Mouse (Mus musculus): ENCODE measurements around the gene Ric8b. TPM values are rescaled to one million over a fixed set of nuclear protein-coding genes. Genes with fewer than 3 reads are reported as not detected.
A peak's percentile ranks its signal among the peaks of the same experiment; 100 is the strongest.

The Ric8b gene
- total RNA-seq, 1 experiment from 2014 or later, result 33.1 TPM

DNA sequence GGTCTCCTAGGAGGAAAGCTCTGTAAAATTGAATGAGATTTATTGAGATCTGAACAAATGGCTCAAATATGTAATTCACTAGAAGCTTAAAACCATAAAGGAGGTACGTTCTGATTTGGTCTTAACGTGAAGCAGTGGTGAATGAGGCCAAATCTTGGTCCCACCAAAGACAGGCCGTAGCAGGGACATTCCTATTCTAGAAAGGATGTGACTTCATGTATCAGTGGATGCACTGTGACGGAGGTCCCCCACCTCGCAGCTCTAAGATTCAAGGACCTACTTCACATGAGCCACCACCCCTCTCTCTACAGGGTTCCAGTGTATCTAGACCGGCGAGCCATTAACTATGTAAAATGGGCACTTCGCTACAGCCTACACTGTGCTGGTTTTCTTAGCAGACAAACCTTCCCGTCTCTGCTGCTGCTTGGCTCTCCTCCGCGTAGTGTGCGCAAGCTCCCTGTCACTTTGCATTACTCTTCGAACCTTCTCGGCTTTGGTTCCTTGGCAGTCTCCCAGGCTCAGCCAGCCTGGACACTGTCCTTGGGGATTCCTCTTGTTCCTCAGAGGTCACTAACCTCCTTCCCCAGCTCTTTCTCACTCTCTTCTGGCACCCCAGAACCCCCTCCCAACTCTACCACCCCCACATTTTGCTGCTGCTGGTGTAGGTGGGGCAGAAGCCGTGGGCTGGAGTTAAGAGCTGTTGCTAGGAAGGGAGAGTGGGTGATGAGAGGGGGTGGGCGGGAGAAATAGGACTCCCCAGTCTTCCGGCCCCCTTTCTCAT lies 8.2 kb upstream of the Ric8b start:
- peak; percentile 73 for DNase-seq

DNA sequence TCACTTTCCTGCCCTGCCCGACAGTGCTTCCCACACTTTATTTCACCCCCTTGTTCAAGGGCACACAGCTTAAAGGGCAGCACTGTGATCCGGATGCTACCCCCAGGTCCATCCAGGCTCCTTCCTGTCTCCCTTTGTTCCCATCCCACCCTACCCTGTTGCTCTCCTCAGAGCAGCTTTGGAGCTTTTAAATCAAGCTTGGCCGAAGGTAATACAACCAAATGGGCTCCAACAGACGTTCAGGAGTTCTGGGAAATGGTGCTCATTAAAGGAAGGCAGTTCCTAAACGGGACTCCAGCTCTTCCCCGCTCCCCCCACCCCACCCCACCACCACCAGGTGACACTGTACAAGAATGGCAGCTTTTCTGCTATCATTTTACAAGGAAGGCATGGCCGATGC lies 7.2 kb upstream of the Ric8b start:
- DNase-seq, result no peak

DNA sequence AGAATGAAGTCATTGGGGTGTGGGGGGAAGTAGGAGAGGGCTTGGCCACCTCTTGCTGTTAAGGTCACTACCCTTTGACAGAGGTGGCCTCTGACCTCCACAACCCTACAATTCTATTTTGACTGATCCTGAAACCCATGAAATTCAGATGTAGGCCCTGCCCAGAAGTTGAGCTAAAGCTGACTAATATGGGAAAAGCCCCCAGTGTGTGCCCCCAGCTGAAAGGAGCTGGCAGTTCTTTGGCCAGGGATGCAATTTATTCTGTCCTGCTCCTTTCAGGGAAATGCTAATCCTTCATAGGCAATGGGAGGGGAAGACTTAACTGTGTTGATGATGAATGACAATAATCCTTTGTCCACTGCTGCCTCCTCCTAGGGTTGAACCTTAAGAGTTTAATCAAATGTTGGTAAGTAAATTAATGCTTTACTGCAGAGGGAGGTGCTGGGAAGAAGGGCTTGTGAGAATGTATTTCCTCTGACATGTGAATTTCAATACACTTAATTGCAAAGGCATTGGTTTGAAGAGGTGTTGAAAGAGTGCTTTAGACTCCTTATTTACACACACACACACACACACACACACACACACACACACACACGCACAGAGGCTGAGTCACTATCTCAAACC lies 6.5 kb upstream of the Ric8b start:
- no peak for DNase-seq

DNA sequence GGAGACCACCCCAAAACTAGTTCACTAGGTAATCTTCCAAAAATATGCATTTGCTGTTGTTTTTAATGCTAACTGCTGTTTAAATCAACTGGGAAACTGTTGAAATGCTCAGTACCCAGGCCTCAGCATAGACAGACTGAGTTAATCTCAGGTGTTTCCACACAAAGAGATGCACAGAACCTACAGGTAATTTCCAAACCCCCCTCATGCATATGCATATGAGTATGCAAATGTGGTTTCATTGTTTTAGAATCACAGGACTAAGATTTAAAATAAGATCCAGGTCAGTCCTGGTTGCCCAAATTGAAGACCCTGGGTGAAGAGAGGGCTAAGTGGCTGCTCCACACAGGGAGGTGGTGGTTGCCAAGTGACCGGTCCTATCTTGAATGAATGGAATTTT lies 4.3 kb upstream of the Ric8b start:
- no peak for DNase-seq

DNA sequence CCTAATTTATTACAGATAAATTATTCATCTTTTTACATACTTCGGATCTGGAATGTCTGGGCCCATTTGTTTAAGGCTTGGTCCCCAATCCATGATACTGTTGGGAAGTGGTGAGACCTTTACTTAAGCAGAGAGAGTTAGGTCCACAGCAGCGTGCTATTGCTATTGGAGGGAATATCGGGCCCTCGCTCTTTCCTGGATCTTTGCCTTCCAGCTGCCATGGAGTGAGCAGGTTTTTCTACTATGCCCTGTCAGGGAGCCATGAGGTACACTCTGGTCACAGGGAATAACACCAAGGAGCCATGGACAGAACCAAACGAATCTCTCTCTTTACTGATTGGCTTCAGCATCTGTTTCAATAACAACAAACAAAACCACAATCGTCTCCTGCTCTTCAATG lies 1.9 kb upstream of the Ric8b start:
- DNase-seq, result no peak

DNA sequence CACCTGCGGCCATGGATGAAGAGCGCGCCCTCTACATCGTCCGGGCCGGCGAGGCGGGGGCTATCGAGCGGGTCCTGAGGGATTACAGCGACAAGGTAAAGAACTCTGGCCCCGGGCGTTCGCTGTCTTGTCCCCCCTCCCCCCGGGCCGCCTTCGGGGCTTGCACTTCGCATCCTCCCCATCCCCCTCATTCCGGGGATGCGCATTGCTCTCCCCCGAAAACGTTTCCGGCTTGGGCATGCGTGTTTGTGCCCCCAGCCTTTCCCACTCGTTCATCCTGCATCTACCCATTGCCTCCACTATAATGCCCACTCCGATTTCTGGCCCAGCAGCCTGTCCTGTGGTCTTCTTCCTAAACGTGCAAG lies 297 bp downstream of the Ric8b start:
- DNase-seq, result no peak

DNA sequence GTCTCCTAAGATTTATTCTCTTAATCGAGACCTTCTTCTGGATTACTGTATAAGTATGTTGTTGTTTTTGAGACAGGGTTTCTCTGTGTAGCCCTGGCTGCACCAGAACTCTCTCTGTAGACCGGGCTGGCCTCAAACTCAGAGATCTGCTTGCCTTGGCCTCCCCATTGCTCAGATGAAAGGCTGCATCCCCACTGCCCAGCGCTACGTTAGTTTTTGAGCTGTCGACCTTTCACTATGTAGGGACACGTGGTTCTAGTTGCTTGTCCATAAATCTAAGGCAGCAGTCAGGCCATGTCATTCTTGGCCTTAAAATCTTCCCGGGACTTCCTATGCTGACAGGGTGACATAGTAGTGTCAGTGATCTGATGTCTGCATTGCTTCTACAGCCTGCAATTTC lies 8.9 kb downstream of the Ric8b start:
- DNase-seq, result peak; percentile 27

DNA sequence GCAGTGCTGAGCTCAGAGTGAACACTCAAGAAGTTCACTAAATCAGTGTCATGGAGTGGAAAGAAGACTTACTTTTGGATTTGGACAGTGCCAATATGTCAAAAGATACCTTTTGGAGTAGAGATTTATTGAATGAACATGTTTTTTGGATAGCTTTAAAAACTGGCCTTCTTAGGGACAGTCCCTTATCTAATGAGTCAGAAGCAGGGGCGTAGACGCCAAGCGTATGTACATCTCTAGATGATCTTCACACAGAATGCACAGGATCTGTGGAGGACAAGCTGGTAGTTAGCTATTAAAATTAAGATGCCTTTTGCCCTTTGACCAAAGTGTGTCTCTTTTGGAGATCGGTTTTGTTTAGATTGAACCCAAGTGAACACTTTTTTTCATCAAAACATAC lies 9.5 kb downstream of the Ric8b start:
- DNase-seq, result no peak

DNA sequence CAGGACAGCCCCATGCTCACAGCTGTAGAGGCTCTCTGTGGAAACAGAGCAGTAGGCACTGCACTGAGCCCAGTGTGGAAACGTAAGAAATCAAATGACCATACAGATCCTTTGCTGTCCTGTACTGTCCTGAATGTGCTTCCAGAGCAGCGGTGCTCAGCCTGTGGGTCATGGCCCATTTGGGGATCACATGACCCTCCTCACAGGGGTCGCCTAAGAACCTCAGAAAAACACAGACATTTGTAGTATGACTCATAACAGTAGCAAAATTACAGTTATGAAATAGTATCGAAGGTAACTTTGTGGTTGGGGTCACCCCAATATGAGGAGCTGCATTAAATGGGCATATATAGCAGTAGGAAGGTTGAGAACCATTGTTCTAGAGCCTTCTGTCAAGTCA lies 11.0 kb downstream of the Ric8b start:
- no peak for DNase-seq

DNA sequence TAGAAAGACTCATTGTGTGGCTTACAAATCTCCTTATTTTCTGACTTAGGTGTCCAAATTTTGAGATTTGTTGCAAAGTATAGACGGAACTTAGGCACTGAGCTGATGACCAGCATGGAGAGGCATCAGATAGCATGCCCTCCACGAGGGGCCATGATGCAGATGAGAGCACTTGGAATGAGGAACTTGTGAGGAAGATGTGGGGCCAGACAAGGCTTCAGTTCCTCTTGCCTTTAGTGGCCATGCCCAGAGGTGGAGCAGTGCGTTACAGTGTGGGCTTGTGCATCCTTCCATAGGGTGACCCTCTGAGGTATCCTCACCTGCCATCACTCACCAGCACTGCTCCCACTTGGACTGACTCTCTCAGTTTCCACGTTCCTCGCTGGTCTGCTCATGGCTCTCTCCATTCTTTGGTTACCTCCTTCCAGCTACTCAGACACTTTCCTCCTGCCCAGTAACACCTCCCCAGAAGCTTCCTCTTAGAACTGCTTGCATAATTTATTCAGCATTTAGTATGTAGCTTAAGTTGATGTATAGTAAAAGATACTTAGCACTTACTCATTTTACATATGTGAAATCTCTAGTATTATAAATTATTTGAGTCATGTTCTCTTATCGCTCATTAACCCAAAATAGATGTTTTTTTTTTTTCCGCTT lies 18.3 kb downstream of the Ric8b start:
- DNase-seq, result no peak

DNA sequence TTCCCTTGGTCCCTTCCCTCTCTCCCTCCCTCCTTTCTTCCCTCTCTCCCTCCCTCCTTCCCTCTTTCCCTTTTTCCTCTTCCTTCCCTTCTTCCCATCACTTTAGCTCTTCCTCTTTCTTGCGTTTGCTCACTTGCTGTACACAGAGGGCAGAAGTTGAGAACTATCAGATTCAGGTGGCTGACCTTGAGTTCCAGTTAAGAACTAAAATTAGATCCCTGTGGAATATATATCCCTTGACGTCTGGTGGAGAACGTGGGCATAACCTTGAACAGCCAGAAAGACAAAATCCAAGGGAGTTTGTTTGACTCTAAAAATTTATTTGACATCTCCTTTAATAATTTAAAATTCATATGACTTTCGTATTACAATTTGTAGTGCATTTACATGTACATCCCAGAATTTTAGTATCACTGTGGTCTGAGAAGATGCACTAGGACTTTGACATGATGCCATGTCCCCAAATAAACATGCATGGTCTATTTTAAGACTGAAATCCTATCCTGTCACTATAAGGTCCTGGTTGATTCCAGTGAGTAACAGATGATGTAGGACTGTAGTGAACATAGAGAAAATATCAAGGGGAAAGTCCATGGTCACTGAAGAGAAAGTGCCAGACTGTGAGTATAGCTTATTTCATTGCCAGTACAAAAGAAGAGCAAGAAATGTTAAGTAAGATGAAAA lies 19.6 kb downstream of the Ric8b start:
- DNase-seq, result no peak

DNA sequence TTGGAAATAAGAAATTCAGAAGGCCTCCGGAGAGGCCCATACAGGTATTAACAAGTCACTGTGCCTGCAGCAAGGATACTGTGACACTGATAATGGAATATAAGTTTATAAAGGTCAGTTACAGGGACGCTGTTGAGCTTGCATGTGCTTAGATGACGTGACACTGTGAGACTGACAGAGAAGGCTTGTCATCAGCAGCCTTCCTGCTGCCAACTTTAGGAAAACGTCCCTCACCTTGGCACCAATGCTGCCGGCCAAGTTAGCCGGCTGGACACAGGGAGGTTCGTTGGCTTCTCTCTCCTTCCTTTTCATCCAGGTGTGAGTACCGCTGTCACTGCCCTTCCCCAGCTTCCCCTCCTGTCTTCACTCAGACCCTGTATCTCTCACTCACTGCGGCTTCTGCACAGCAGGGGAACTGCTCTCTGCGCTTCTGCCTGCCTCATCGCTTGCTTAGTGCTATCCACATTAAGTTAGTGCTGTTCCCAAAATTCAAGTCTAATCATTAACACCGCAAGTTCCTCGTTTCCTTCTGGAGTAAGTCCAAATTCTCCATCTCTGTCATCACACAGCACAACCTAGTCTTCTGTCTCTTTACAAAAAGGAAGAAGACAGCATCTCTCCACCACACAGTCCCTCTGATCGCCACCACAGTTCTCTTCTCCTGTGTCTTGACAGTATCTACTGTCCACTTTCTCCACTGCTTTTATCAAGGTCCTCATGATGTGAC lies 20.8 kb downstream of the Ric8b start:
- peak; percentile 27 for DNase-seq

DNA sequence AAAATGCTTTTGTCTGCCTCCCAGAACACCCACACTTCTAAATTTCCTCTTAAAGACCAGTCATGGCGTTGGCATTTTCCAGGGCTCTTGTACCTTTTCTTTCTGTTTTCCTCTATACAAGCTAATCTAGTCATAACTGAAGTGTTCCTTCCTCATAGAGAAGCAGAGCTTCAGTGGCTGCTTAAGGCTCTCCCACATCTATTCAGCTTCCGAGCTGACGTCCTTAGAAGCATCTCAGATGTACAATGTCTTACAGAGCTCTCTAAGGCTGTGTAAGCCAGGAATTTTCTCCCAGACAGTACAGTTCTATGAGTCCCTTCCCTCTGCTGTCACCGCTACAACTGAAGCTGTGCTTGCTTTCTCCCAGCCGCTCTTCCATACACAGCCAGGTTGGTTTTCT lies 21.5 kb downstream of the Ric8b start:
- DNase-seq, result no peak

DNA sequence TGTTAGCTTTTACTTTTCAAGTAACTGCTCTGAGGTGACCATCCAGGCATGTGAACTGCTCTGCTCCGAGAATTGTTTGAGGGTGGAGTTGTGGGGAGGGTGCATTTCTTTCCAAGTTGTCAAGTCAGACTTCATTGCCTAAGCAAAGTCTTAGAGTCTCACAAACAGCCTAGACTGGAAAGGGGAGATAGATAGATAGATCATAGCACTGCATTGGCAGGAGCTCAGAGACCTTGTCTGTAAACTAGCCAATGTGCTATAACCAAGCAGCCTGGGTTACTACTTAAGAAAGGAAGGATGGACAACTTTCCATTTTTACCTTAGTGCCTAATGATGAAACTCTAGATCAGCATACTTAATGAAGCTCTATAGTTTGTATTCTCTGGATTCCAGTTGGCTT lies 22.9 kb downstream of the Ric8b start:
- no peak for DNase-seq

DNA sequence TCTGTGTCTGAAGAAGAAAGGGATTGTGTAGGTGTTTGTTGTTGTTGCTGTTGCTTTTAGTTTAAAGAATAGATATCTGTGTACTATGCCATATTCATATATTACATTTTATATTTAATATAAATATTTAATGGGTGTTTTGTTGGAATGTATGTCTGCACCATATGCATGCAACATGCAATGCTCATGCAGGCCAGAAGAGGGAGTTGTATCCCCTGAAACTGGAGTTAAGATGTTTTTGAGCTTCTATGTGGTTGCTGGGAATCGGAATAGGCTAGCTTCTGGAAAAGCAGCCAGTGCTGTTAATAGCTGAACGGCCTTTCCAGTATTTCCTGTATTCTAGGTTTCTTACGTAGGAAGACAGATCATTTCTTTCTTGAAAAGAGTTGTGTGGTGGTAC lies 28.3 kb downstream of the Ric8b start:
- DNase-seq, result no peak

DNA sequence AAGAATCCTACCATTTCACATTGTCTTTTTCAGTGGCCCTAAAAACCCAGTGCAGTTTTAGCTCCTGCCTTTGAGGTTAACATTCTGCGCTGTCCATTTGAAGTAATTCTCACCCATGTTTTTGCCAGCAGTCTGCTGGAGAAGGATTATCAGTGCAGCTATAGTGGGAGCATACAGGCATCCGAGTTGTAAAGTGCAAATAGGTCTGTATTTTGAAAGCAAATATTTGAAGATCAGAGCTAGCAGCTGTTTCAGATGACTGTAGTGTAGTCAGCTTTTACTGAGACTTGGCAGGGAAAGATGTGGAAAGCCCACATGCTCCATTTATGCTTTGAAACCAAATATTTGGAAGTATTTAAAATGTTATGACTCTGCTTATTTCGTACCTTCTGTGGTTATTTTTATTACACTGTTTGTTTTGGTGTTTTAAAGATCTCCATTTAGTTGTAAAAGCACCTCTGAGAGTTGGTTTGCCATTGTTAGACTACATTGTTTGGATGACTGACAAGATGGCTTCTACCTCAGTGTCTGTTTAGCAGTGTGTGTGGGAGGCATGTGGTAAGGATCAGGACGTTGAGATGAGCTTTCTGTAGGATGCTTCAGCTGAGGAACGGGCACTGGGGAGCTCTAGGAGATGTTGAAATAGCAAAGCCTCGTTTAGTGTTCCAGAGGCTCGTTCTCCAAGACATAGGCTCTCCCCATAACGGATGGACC lies 31.7 kb downstream of the Ric8b start:
- no peak for DNase-seq

DNA sequence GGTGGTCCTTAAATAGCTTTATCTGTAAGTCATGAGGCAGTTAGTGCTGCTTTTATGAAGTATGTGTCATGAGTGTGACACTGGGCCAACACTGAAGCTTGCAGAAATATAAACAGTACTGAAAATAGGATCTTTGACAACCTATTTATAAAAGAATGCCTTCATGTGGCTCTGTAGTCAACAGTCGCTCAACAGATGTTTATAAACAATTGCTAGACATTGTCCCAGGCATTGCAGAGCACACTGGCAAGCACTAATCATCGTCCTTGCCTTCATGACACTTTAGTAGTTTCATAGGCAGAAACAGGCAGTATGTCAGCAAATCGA lies 32.2 kb downstream of the Ric8b start:
- DNase-seq, result no peak

DNA sequence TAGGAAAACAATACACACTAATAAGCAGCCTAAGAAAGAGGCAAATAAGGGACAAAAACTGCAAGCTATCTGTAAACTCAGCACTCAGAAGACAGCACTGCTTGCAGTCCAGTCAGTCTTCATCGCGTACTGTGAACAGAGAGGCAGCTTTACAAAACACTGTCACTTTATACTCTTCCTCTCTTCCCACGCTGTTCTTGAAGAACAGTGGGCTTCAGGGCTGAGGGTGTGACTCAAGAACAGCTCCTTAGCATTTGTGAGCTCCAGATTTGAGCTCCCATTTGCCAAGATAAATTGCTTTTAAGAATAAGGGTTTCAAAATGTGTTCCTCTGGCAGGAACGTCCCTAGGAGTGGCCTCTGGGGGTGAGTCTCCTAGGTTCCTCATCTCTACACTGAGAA lies 33.0 kb downstream of the Ric8b start:
- no peak for DNase-seq

DNA sequence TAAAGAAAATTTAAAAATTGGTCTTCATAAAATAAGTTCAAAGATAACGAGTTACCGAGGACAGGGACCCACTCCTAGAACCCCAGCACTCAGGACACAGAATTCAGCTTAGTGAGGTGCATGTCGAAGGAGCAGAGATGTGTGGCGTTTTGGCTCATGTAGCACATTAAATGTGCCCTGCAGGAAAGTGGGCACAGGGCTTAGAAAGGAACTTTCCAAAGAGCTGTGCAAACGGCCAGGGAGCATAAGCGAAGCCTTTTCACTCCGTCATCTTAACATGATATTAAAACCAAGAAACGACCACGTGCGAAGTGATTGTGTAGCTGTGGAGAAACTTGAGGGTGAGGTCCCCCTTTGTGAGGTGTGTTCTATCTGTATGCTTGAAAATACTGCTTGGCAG lies 36.8 kb downstream of the Ric8b start:
- DNase-seq, result no peak

DNA sequence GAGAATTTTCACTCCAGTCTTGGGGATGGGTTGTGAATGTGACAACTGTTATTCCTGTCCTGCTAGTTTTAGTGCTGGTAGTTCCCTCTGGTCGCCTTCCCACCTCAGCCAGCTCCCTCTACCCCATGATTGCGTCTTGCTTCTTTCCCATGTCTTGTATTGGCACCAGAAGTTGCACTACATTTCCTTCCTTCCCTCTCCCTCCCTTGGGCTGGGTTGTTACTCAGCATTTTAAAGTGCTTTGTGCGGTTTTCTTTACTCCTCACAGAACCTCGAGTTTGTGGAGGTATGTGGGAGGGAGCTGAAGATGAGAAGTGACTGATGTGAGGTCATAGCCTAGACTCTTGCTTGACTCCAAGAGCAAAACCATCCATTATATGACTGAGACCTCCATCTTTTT lies 38.8 kb downstream of the Ric8b start:
- DNase-seq, result no peak

DNA sequence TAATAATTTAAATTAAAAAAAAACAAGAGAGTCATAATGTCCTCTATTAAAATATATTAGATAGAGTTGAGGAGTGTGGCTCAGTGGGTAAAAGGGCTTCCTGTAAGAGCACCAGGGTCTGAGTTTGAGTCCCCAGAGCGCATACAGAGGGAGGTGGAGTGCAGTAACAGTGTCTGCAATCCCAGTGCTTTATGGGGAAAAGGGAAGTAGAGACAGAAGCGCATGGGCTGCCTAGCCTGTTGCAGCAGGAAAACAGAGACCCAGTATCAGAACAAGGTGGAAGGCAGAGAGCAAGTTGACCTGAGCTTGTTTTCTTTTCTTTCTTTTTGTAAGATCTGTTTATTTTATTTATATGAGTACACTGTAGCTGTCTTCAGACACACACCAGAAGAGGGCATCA lies 41.2 kb downstream of the Ric8b start:
- no peak for DNase-seq

DNA sequence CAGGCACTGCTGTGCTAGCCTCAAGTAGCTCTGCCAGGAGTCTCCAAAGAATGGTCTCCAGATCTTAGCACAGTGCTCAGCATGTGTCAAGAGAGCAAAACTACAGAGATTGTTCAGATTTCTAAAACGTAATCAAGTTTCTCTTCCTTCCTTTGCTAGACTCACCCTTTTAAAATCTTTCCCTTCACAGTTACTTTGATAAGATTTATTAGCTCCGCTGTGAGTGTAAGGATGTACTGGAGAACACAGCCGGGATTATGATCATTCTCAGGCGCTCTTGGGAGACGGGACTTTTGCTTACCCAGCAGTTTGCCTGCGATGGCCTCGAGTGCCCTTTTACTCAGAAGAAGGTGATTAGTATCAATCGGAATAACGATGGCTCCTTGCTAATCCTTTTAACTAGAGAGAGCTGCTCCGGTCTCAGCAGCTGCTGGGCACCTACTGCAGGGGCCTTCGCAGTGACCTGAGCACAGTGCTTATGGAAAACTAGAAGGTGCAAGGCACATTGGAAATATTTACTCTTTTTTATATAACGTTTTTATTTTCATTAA lies 43.0 kb downstream of the Ric8b start:
- no peak for DNase-seq

Measured in adrenal gland, postnatal 14 days (tissue).